Mouse (Mus musculus) spleen, adult 12 weeks (tissue): ENCODE measurements around the gene Serpina6.

Experiments
- DNase-seq: peaks from one replicate; pipeline ENCODE4 v3.0.0; 2022; ENCODE audit warnings: low spot score

The Serpina6 gene

GRCm38 (mm10) chr12:103655123-103656044 is 1.6 kb downstream of the Serpina6 start:
- DNase-seq: no peak

- DNase-seq: no peak
Observed at GRCm38 (mm10) chr12:103653836-103654235, 3.2 kb downstream of the Serpina6 start.

DNA sequence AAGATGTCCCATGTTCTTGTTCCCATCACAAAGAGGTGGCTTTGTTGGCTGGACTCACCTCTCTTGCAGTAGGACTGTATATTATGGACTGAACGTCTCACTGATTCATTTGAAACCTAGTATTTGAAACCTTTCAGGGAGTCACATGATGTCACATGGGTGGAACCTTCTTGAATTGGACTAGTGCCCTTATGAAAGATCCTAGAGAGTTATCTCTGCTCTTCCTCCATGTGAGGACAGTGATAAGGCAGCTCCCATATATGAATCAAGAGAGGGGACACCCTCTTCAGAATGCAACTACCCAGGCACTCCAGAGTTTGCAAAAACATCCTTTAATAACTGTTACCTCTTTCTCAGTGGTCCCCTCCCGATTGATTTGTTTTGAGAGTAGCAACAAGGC is 10.7 kb downstream of the Serpina6 start:
- no peak for DNase-seq

DNA sequence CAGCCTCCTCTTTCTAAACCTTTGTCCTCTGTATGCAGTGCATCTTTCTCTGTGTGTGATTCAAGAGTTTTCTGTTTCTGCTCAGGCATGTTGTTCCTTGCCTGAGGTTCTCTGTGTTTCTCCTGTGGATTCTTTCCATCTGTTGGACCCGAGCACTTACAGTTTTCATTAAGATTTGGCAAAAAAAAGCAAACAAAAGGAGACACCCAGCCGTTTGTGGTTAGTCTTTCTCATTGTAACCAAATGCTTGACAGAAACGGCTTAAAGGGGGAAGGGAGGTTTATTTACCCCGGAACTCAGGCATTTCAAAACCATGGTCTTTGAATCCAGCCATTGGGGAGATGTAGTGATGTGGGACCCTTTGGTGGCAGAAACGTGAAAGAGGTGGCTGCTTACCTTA is 12.4 kb downstream of the Serpina6 start:
- DNase-seq: no peak

DNA sequence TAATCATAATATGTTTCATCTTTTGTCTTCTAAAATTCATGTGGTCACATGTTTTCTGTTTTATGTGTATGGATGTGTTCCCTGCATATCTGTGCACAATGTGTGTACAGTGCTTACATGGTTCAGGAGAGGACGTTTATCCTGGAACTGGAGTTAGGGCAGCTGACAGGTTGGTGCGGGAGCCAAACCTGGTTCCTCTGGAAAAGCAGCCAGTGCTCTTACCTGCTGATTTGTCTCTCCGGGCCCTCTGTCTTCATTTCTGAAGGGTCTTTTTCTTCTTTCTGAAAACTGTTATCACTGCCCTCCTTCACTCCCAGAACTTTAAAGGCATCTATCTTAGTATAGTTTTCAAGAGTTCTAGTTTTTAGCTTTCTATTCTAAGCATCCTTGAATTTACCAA is 13.2 kb downstream of the Serpina6 start:
- DNase-seq: no peak

- peak; percentile 8 for DNase-seq
Observed at GRCm38 (mm10) chr12:103643336-103643735, 13.7 kb downstream of the Serpina6 start.

- DNase-seq: no peak
Observed at GRCm38 (mm10) chr12:103635846-103636245, 21.2 kb downstream of the Serpina6 start.

DNA sequence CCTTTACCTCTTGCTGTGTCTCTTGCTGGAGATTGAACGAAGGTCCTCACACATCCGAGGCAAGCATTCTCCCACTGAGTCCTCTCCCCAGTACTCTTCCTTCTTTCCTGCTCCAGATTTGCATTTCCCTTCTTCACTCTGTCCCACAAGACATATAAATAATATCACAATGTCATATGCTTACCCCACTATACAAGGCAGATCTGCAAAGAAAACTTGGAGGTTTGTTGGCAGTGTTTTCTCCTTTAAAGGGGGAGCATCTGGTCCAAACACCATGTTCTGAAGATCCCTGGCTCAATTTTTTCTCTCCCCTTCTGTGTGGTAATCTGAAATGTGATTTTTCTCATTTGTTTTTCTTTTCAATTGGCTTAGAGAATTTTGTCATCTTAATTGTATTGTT is 22.6 kb downstream of the Serpina6 start:
- no peak for DNase-seq

GRCm38 (mm10) chr12:103631203-103631612 is 25.8 kb downstream of the Serpina6 start, which contains the start of gene Serpina10:
Gene Serpina10, minus strand, starts transcription at chr12:103631444.
- DNase-seq: no peak

DNA sequence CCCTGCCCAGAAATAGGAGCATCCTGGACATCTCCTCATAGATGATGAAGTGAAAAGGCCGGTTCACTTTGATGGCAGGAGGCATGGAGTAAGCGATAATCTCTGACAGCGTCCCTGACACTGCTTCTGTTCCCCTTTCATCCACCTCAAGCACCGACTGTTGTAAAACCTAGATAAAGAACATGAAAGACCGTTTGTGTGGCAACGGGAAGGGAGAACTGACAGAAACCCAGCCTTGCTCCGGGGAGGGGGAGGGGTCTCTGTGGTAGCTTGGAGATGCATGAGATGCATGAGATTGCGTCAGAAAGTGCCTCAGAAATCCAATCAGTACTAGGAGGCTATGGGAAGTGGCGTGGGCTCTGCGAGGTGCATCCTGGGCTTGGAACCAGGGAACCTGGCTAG is 40.2 kb downstream of the Serpina6 start:
- DNase-seq: no peak

DNA sequence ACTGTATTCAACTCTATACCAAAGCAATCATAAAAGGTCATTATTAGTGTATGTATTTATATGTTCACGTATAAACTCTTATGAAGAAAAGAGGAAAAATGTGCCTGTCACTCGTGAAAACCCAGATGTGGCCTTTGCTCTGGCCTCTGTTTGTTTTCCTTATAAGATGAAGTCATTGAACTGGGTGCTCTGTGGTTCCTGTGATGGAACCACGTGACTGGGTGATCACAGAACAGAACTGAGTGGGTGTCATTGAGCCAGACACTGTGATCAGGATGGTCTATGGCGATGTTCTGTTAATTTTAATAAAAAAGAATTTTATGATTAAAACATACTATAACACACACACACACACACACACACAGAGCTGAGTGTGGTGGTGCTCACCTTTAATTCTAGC is 41.3 kb downstream of the Serpina6 start:
- DNase-seq: no peak

DNA sequence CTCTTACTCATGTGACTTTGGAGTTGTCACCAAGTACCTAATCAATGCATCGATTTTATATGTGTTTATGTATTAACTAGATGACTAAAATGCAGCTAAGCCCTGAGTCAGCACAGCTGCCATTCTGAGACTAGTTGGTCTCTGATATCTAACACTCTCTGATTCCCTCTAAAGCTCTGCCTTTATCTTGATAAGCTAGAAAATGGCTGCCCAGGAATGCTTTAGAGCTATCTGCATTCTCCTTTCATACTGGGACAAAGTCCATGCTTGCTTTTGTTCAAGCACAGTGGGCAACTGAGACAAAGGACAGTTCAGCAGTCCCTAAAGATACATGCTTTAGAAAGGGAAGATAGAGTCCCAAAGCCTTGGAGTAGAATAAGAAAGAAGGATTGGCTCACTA is 41.9 kb downstream of the Serpina6 start:
- DNase-seq: no peak

GRCm38 (mm10) chr12:103601839-103602238 is 55.2 kb downstream of the Serpina6 start:
- no peak for DNase-seq

DNA sequence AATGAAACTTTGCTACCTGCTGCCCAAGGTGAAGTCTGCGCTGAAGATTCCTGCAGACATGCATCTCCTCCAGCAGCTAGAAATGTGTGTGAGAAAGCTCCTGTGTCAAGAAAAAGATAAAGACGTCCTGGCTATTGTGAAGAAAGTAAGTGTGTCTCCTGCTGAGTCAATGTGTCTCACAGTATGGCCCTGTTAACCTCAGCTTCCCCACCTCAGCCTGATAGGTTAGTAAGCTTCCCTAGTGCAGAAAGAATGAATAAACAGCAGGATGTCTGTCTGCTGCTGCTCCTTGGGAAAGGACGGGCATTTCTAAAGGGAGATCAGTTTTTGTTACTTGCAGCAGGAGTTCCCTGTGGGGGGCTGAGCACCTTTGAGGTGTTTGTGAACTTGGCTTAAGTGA is 56.6 kb downstream of the Serpina6 start:
- DNase-seq: no peak

DNA sequence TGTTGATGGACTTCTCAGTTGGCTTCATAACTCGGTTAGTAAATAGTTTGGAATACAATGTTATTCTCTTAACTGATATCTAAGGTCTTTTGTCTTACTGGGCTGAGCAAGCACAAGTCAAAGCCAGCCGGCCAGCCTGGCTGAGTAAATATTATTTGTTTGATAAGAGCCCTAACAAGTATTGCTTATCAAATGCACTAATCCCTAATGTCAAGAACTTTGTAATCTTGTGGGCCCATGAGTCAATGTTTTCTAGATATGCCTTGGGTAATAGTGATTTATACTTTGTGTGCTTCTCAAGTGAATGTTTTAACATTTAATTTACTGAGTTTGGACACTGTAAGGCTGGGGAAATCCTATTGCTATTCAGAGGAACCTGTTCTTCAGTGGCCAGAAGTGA is 58.6 kb downstream of the Serpina6 start:
- no peak for DNase-seq
